Mouse (Mus musculus) olfactory bulb, adult 2 months (tissue): ENCODE measurements around the gene Ccdc13.

Experiments used
- CTCF ChIP-seq: fragments of 200-500 bp; IDR thresholded peaks from 2 replicates; pipeline ENCODE4 v1.5.1; 2012; ENCODE audit warnings: low read depth, mild to moderate bottlenecking, low read length, moderate library complexity; ENCODE audit not compliant: insufficient read depth
- POLR2A ChIP-seq: fragments of 200-500 bp; IDR thresholded peaks from 2 replicates; pipeline ENCODE4 v1.6.1; 2012; ENCODE audit warnings: mild to moderate bottlenecking, low read depth, low read length, moderate library complexity; ENCODE audit not compliant: insufficient read depth

DNA sequence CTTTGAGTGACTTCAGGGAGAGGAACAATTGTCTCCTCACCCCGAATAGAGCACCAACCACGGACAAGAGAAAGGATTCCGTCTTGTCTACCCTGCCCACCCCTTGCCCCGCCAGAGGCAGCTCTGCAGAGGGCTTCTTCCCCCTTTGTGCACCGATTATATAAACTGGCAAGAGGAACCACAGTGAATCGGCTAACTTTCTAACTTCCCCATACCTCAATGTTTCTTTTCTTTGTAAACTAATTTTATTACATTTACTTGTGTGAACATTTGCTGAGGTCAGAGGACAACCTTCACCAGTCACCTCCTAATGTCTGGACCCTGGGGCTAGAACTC is 18.9 kb upstream of the Ccdc13 start, which contains the start of gene Higd1a:
- no peak for TF ChIP-seq CTCF
- TF ChIP-seq POLR2A: no peak
